14 mouse cellular contexts compared by ENCODE assay signal in the genomic region with DNA sequence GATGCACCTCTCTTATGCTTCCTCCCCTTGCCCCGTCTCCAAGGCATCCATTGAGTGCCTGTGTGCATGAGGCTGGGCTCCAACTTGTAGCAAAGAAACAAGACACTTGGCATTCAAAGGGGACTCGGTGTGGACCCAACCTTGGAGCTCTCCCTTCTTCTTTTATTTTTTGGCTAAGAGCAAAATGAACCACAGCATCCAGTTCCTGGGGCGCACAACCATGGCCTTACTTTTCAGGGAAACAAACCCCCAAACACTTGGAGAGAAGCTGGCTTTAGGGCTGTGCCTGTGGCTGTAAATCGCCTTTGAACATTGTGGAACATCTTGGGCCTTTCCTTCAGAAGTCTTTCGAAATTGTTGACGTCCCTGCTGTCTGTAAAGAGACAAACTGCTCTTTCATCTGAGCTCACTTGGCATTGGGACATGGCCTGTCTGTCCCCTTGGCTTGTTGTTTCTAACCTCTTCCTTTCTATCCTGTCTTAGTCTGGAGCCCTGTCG. TPM values are rescaled to one million over a fixed set of nuclear protein-coding genes. Genes with fewer than 3 reads are reported as not detected.
DNase-seq lines count a peak whose midpoint lies in the region; ATAC-seq lines count a peak whose summit lies in the region.
"Had no signal": no experiment of that assay in that cellular context is flagged by ENCODE, and none has a peak within 500 bp of the region (broad histone marks: within the 10 kb centered on the region; RNA-seq: fewer than 3 reads in every experiment).

No protein-coding gene starts in this region.

- H3K27ac ChIP-seq in forebrain, embryonic 14.5 days (ENCODE audit: low read depth, low read length) = no peak overlapping the region
- H3K27ac ChIP-seq: embryonic facial prominence, embryonic 10.5 days; liver, embryonic 13.5 days had no signal

- H3K4me3 ChIP-seq in forebrain, embryonic 14.5 days (ENCODE audit: low read depth, low read length) = no peak overlapping the region
- H3K4me3 ChIP-seq: embryonic facial prominence, embryonic 10.5 days; liver, embryonic 13.5 days had no signal

- ATAC-seq in forebrain, embryonic 14.5 days = no peak

- intact Hi-C loops in left cerebral cortex, postnatal 10 days (cut with DNase I) = no loop called here
- intact Hi-C loops in gastrocnemius, postnatal 36 days (cut with DNase I) = no loop called here

- H3K9ac ChIP-seq in forebrain, embryonic 14.5 days (ENCODE audit: low read length) = no peak overlapping the region
- H3K9ac ChIP-seq: liver, embryonic 13.5 days had no signal

- no peaks in the 10 kb centered on the region for H3K27me3 ChIP-seq in forebrain, embryonic 14.5 days (replicated peaks; ENCODE audit: control insufficient read depth, insufficient read depth, low read length)
- H3K27me3 ChIP-seq: liver, embryonic 13.5 days had no signal

- 80% methylated on average over 7 of the region's 7 CpGs for WGBS in forebrain, embryonic 14.5 days

- H3K4me2 ChIP-seq in forebrain, embryonic 14.5 days (ENCODE audit: low read length) = no peak overlapping the region
- H3K4me2 ChIP-seq: liver, embryonic 13.5 days had no signal

- DNase-seq in ovary, adult 18-20 months (ENCODE audit: low spot score) = peak; percentile 2
- DNase-seq in ovary, postnatal 10 days (ENCODE audit: low spot score) = no peak
- peak; percentile 31 to 43 for DNase-seq in frontal cortex, postnatal 10 days (ENCODE audit: low spot score in 2 of 2)
- peak; percentile 26 to 47 for DNase-seq in left cerebral cortex, postnatal 10 days (ENCODE audit: extremely low spot score in 1 of 2, low spot score in 2 of 2)
- DNase-seq in spleen, adult 12 weeks (ENCODE audit: low spot score) = no peak
- no peak for DNase-seq in gastrocnemius, postnatal 36 days
- no peak for DNase-seq in forebrain, embryonic 14.5 days (ENCODE audit: low spot score)
- DNase-seq: gastrocnemius, postnatal 10 days; kidney, postnatal 10 days; liver, embryonic 13.5 days; spleen, adult 18-20 months; thymus, postnatal 36 days had no signal

- no peaks in the 10 kb centered on the region for H3K36me3 ChIP-seq in forebrain, embryonic 14.5 days (ENCODE audit: control insufficient read depth, insufficient read depth, low read length)
- H3K36me3 ChIP-seq: embryonic facial prominence, embryonic 10.5 days; G1E; liver, embryonic 13.5 days had no signal

- H3K9me3 ChIP-seq in forebrain, embryonic 14.5 days (replicated peaks; ENCODE audit: control insufficient read depth, low read length) = no peaks in the 10 kb centered on the region
- H3K9me3 ChIP-seq: embryonic facial prominence, embryonic 10.5 days; liver, embryonic 13.5 days had no signal

- H3K4me1 ChIP-seq in forebrain, embryonic 14.5 days (ENCODE audit: control insufficient read depth, insufficient read depth, low read length) = no peaks in the 10 kb centered on the region
- H3K4me1 ChIP-seq: liver, embryonic 13.5 days had no signal

RNA-seq across cellular contexts. Expression of a gene that starts 32.1 kb away (rescaled TPM):
- 10 to 100 TPM; 12.0 to 14.2 TPM for total RNA-seq in left cerebral cortex, postnatal 10 days (2021)
- 1 to 10 TPM; 1.6 to 2.5 TPM for total RNA-seq in gastrocnemius, postnatal 36 days (2021)
- 1.7 and 2.3 TPM in 2 replicates for polyA plus RNA-seq in forebrain, embryonic 14.5 days (2014; fragmentation: Nextera tagmentation; extraction: Ambion mirVana)
- polyA plus RNA-seq: G1E had no signal

Comparison
In these comparisons a context has a peak if more than half of its experiments do, and no peak if none do; other contexts are left out.
1. DNase-seq: peak in ovary, adult 18-20 months (single experiment), frontal cortex, postnatal 10 days (2 of 2) and left cerebral cortex, postnatal 10 days (2 of 2); none in ovary, postnatal 10 days (single experiment), spleen, adult 12 weeks (single experiment), gastrocnemius, postnatal 36 days (0 of 2) and forebrain, embryonic 14.5 days (single experiment).